Mouse (Mus musculus): ENCODE measurements around the gene 2610318N02Rik. TPM values are rescaled to one million over a fixed set of nuclear protein-coding genes. Genes with fewer than 3 reads are reported as not detected.

2610318N02Rik gene
- polyA plus RNA-seq, 1 experiment from 2014 or later: 174 TPM

DNA sequence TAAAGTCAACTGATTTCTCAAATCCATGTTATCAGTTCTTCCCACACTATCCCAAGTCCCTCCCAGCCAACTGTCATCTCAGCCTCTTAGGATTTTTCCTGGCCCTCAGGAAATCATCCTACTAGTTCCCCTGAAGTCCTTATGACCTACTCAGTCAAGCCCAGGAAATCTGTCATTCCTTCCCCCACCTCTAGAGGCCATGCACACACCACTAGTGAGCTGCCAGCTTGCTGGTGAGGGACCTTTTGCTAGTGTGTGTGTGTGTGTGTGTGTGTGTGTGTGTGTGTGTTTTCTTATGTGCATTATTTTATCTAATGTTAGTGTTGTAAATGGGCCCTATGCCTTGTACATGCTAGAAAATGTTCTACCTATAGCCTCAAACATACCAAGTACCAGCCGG is 2.3 kb upstream of the 2610318N02Rik start:
- Histone ChIP-seq H3K9ac (ENCODE audit: low read length) (no peak overlapping the region), H3K4me2 (ENCODE audit: low read depth, severe bottlenecking) (no peak overlapping the region), H3K4me1 (ENCODE audit: control insufficient read depth, insufficient read depth, low read length) (peaks cover 11% of the 10 kb centered on the region), H3K4me3 (ENCODE audit: low read depth, low read length) (no peak overlapping the region), H3K36me3 (ENCODE audit: control insufficient read depth, insufficient read depth, low read length) (peaks cover 3% of the 10 kb centered on the region), H3K9me3 (ENCODE audit: control insufficient read depth, low read length) (no peaks in the 10 kb centered on the region), H3K27ac (replicated peaks; ENCODE audit: low read depth, low read length) (no peak overlapping the region), H3K27me3 (ENCODE audit: control insufficient read depth, insufficient read depth, low read length) (no peaks in the 10 kb centered on the region)
- 97% methylated on average over 1 of the region's 1 CpGs for WGBS
- DNase-seq (ENCODE audit: low spot score): no peak
- ATAC-seq (ENCODE audit: insufficient number of reproducible peaks, low FRiP score, low TSS enrichment, low read depth): no peak

DNA sequence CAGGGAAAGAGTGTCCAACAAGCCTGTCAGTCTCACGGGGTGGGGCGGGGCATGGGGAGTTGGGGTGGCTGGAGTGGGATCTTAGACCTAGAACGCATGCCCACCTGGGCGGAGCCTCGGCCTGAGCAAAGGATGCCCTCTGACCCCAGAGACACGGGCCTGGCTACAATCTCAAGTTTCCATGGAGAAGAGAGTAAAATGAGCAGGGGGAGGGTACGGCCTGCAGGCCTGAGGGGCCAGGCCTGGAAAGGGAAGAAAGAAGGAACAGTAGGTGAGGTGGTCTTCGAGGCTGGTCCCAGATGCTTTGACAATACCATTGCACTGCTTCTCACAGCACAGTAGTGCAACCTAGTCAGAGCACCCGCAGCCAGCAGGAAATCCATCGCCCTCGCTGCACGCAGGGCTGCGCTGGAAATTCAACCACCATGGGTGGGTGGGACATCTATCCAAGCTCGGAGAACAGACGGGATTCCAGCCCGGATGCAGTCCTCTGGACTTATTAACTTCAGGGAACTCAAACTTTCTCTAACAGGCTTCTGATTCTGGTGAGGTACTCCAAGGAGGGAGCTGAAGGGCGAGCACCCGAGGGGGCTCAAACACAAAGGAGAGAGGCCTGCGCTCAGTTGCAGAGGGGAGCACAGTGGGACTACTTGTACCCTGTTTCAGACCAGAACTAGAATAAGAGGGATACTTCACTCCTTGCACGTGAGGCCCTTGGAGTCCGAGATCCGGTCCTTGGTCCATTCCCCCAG is 672 bp downstream of the 2610318N02Rik start:
- H3K4me3 ChIP-seq (ENCODE audit: low read depth, low read length): peak overlapping the region; percentile 56
- peaks cover 18% of the 10 kb centered on the region for H3K36me3 ChIP-seq (ENCODE audit: control insufficient read depth, insufficient read depth, low read length)
- DNase-seq (ENCODE audit: low spot score): peak; percentile 77
- peak overlapping the region; percentile 66 for H3K9ac ChIP-seq (ENCODE audit: low read length)
- H3K4me2 ChIP-seq (ENCODE audit: low read depth, severe bottlenecking): peak overlapping the region; percentile 64
- H3K27me3 ChIP-seq (ENCODE audit: control insufficient read depth, insufficient read depth, low read length): no peaks in the 10 kb centered on the region
- H3K9me3 ChIP-seq (ENCODE audit: control insufficient read depth, low read length): no peaks in the 10 kb centered on the region
- under 1% methylated on average over 22 of the region's 22 CpGs for WGBS
- H3K4me1 ChIP-seq (ENCODE audit: control insufficient read depth, insufficient read depth, low read length): peaks cover 3% of the 10 kb centered on the region
- 0 out of 2 replicates have a peak overlapping the region, but pooled peaks have one; percentile 1 for H3K27ac ChIP-seq (replicated peaks; ENCODE audit: low read depth, low read length)
- peak; percentile 61; the same call in 1 of the 2 replicates for ATAC-seq (ENCODE audit: insufficient number of reproducible peaks, low FRiP score, low TSS enrichment, low read depth)

DNA sequence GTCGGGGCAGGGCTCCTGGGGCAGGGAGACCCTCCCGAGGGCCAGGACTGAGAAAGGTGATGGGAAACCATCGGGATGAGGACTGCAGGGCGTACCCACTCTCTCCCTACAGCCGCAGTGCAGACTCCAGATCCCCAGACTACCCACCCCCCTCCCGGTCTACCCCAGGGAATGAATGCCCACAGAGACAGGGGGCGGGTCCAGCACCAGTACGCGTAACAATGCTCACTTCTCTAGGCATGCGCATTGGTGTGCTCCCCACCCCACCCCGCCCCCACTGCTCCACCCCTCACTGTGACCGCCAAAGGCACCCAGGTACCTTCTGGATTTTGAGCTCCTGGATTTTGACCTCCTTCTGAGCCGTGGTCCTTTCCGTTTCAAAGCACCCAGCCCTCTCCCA is 3.4 kb downstream of the 2610318N02Rik start:
- no peak for ATAC-seq (ENCODE audit: insufficient number of reproducible peaks, low FRiP score, low TSS enrichment, low read depth)
- no peak overlapping the region for H3K27ac ChIP-seq (replicated peaks; ENCODE audit: low read depth, low read length)
- peaks cover 23% of the 10 kb centered on the region for H3K36me3 ChIP-seq (ENCODE audit: control insufficient read depth, insufficient read depth, low read length)
- no peak overlapping the region for H3K4me2 ChIP-seq (ENCODE audit: low read depth, severe bottlenecking)
- H3K27me3 ChIP-seq (ENCODE audit: control insufficient read depth, insufficient read depth, low read length): no peaks in the 10 kb centered on the region
- WGBS: 68% methylated on average over 14 of the region's 14 CpGs
- H3K4me1 ChIP-seq (ENCODE audit: control insufficient read depth, insufficient read depth, low read length): peaks cover 3% of the 10 kb centered on the region
- H3K9me3 ChIP-seq (ENCODE audit: control insufficient read depth, low read length): no peaks in the 10 kb centered on the region
- DNase-seq (ENCODE audit: low spot score): no peak
- H3K9ac ChIP-seq (ENCODE audit: low read length): no peak overlapping the region
- no peak overlapping the region for H3K4me3 ChIP-seq (ENCODE audit: low read depth, low read length)

DNA sequence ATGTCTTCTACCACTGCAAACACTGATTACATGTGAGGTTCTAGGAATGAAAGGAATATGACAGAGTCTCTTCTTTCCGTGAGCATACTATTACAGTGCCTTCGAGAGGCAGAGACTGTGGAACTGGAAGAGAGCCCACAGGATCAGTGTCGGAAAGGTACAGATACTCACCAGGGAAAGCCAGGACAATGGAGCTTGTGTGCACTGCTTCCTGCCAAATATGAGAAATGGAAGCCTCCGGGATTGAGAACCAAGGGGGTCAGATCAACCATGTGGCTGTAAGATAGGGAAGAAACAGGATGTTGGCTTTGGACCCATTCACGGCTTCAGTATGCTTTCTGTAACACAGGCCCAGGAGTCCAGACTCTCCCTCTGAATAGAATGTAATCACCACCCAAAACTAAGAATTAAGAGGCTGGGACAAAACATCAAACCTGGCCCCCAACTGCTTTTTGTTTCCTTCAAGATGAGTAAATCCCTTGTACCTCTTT is 7.6 kb downstream of the 2610318N02Rik start:
- H3K4me2 ChIP-seq (ENCODE audit: low read depth, severe bottlenecking): no peak overlapping the region
- no peak overlapping the region for H3K4me3 ChIP-seq (ENCODE audit: low read depth, low read length)
- no peaks in the 10 kb centered on the region for H3K4me1 ChIP-seq (ENCODE audit: control insufficient read depth, insufficient read depth, low read length)
- H3K27me3 ChIP-seq (ENCODE audit: control insufficient read depth, insufficient read depth, low read length): no peaks in the 10 kb centered on the region
- H3K9me3 ChIP-seq (ENCODE audit: control insufficient read depth, low read length): no peaks in the 10 kb centered on the region
- DNase-seq (ENCODE audit: low spot score) (no peak), ATAC-seq (ENCODE audit: insufficient number of reproducible peaks, low FRiP score, low TSS enrichment, low read depth) (no peak)
- 95% methylated on average over 5 of the region's 5 CpGs for WGBS
- peaks cover 30% of the 10 kb centered on the region for H3K36me3 ChIP-seq (ENCODE audit: control insufficient read depth, insufficient read depth, low read length)
- H3K27ac ChIP-seq (replicated peaks; ENCODE audit: low read depth, low read length): no peak overlapping the region
- no peak overlapping the region for H3K9ac ChIP-seq (ENCODE audit: low read length)

DNA sequence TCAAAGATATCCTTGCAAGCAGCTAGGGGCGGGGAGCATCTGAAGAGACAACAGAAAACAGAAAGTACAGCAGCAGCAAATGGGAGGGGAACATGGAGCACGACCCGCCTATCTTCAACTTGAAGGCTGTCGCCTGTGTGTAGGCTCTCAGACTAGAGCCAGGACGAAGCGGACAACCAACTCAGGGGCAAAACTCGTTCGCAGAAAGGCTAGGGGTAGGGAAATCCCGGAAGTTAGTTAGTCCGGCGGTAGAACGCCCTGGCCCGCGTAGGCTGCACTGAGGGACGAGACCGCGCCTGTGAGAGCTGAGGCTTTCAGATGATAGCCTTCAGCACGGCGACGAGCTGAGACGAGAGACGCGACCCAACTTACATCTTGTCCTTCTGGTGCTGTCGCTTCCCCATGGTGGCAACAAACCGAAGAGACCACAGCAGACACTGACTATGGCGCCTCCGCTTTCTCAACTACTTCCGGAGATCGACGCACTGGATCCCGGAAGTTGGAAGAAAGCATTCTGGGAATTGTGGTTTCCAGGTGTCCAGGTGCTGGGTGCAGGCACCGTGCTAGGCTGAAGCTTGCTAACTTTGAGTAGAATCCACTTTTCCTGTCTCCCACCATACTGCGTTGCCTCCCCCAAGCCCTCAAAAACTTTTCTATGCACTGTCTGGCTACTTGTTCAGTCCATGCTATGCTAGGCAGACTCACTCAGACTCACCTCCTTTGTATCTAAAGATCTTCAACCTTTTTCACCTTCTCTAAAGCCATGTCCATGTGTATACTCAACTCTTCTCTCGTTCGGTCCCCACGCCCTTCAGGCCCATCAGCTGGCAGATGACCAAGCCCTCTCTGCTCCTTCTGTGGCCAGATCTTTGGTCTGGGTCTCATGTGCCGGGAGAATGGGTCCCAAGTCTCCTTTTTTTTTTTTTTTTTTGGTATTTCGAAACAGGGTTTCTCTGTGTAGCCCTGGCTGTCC is 13.9 kb downstream of the 2610318N02Rik start, which contains the start of gene Ppil2:
Gene Ppil2, minus strand, starts transcription at position 487 of the 973 bp plus-strand sequence.
- WGBS: 10% methylated on average over 38 of the region's 38 CpGs
- peak; percentile 81; the same call in 1 of the 2 replicates for ATAC-seq (ENCODE audit: insufficient number of reproducible peaks, low FRiP score, low TSS enrichment, low read depth)
- Histone ChIP-seq H3K4me3 (ENCODE audit: low read depth, low read length) (peak within 1 kb of the TSS; percentile 79), H3K36me3 (ENCODE audit: control insufficient read depth, insufficient read depth, low read length) (peaks cover 10% of the 10 kb centered on the region), H3K27me3 (ENCODE audit: control insufficient read depth, insufficient read depth, low read length) (no peaks in the 10 kb centered on the region), H3K9ac (ENCODE audit: low read length) (peak within 1 kb of the TSS; percentile 70), H3K9me3 (ENCODE audit: control insufficient read depth, low read length) (no peaks in the 10 kb centered on the region), H3K4me2 (ENCODE audit: low read depth, severe bottlenecking) (peak within 1 kb of the TSS; percentile 57), H3K27ac (replicated peaks; ENCODE audit: low read depth, low read length) (0 out of 2 replicates have a peak within 1 kb of the TSS, but pooled peaks have one; percentile 33), H3K4me1 (ENCODE audit: control insufficient read depth, insufficient read depth, low read length) (no peaks in the 10 kb centered on the region)
- DNase-seq (ENCODE audit: low spot score): peak; percentile 81

DNA sequence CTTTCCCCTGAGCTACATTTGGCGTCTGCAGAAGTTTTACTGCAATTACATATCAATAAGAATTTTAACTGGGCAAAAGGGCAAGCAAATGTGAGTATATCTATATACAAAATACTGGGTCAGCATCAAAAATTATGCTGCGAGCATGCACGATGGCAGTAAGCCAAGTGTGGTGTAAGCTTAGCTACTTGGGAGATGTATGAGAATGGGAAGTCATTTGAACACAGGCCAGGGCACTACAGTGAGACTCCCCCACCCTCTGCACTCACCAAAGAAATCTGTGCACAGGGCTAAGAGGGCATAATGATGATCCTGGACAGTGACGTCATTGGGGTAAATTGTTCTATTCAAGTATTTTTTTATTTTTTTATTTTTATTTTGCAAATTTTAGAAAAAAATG is 20.4 kb downstream of the 2610318N02Rik start:
- Histone ChIP-seq H3K9me3 (ENCODE audit: control insufficient read depth, low read length) (no peaks in the 10 kb centered on the region), H3K27me3 (ENCODE audit: control insufficient read depth, insufficient read depth, low read length) (no peaks in the 10 kb centered on the region), H3K36me3 (ENCODE audit: control insufficient read depth, insufficient read depth, low read length) (peaks cover 16% of the 10 kb centered on the region), H3K4me1 (ENCODE audit: control insufficient read depth, insufficient read depth, low read length) (no peaks in the 10 kb centered on the region), H3K9ac (ENCODE audit: low read length) (no peak overlapping the region), H3K27ac (replicated peaks; ENCODE audit: low read depth, low read length) (no peak overlapping the region), H3K4me2 (ENCODE audit: low read depth, severe bottlenecking) (no peak overlapping the region), H3K4me3 (ENCODE audit: low read depth, low read length) (no peak overlapping the region)
- ATAC-seq (ENCODE audit: insufficient number of reproducible peaks, low FRiP score, low TSS enrichment, low read depth) (no peak), DNase-seq (ENCODE audit: low spot score) (no peak)
- WGBS: 93% methylated on average over 4 of the region's 4 CpGs

DNA sequence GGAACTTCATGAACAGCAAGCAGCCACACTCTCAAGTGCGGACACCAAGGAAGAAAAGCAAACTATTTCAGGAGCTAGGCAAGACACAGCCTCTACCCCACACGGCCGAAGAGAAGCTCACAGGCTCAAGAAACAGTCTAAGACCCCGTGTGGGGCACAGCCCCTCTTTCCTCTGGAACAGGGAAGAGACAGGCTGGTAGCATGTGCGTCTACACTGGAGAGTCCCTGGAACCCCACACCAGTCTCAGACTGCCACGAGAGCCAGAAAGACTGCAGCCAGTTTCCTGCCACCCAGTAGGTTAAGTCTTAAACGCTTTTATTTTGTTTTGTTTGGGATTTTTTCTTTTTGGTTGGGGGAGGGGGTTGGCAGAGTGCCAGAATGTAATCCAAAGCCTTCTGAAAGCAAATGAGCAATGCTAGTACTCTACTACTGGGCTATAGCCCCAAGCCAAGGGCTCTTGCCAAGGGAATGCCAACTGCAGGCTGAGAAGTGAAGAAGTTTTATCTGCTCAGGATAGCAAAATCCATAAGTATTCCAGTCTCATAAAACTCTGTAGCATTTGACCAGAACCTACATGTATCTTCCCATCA is 22.2 kb downstream of the 2610318N02Rik start:
- Histone ChIP-seq H3K4me1 (ENCODE audit: control insufficient read depth, insufficient read depth, low read length) (no peaks in the 10 kb centered on the region), H3K9me3 (ENCODE audit: control insufficient read depth, low read length) (no peaks in the 10 kb centered on the region), H3K4me3 (ENCODE audit: low read depth, low read length) (no peak overlapping the region), H3K4me2 (ENCODE audit: low read depth, severe bottlenecking) (0 out of 2 replicates have a peak overlapping the region, but pooled peaks have one; percentile 4), H3K27me3 (ENCODE audit: control insufficient read depth, insufficient read depth, low read length) (no peaks in the 10 kb centered on the region), H3K9ac (ENCODE audit: low read length) (no peak overlapping the region), H3K27ac (replicated peaks; ENCODE audit: low read depth, low read length) (no peak overlapping the region), H3K36me3 (ENCODE audit: control insufficient read depth, insufficient read depth, low read length) (peaks cover 21% of the 10 kb centered on the region)
- ATAC-seq (ENCODE audit: insufficient number of reproducible peaks, low FRiP score, low TSS enrichment, low read depth): no peak
- WGBS: 82% methylated on average over 7 of the region's 7 CpGs
- no peak for DNase-seq (ENCODE audit: low spot score)

DNA sequence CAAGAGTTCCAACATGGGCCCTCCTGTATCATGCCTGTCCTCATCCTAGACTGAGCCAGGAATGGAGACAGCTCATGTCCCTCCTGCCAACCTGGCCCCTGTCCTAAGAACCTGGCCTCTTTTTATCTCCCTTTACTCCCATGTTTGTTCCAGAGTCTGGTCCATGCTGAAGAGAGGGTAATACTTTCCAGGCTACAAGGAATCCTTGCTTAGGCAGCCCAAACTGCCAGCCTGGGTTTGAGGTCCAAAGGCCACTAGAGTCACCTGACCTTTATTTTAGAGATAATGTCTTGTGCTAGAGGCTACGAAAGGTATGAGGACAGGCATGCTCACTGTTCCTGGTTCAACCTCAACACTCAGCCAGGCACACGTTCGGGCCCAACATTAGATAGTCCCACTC is 28.0 kb downstream of the 2610318N02Rik start:
- no peak overlapping the region for H3K4me2 ChIP-seq (ENCODE audit: low read depth, severe bottlenecking)
- no peak overlapping the region for H3K4me3 ChIP-seq (ENCODE audit: low read depth, low read length)
- peaks cover 39% of the 10 kb centered on the region for H3K36me3 ChIP-seq (ENCODE audit: control insufficient read depth, insufficient read depth, low read length)
- DNase-seq (ENCODE audit: low spot score) (no peak), ATAC-seq (ENCODE audit: insufficient number of reproducible peaks, low FRiP score, low TSS enrichment, low read depth) (no peak)
- H3K27me3 ChIP-seq (ENCODE audit: control insufficient read depth, insufficient read depth, low read length): no peaks in the 10 kb centered on the region
- H3K4me1 ChIP-seq (ENCODE audit: control insufficient read depth, insufficient read depth, low read length): no peaks in the 10 kb centered on the region
- H3K9ac ChIP-seq (ENCODE audit: low read length): no peak overlapping the region
- WGBS: 96% methylated on average over 3 of the region's 3 CpGs
- H3K27ac ChIP-seq (replicated peaks; ENCODE audit: low read depth, low read length): no peak overlapping the region
- H3K9me3 ChIP-seq (ENCODE audit: control insufficient read depth, low read length): no peaks in the 10 kb centered on the region

All from limb, embryonic 11.5 days (tissue).